Mouse (Mus musculus) urinary bladder, postnatal 36 days (tissue): Measurements from ENCODE around the gene Colec11.

Source experiments
- DNase-seq, 2 experiments: peaks; one replicate each; pipeline ENCODE4 v3.0.0; 2022; ENCODE audit warnings: low spot score in 2 of 2, mixed read lengths in 1 of 2

The Colec11 gene

DNA sequence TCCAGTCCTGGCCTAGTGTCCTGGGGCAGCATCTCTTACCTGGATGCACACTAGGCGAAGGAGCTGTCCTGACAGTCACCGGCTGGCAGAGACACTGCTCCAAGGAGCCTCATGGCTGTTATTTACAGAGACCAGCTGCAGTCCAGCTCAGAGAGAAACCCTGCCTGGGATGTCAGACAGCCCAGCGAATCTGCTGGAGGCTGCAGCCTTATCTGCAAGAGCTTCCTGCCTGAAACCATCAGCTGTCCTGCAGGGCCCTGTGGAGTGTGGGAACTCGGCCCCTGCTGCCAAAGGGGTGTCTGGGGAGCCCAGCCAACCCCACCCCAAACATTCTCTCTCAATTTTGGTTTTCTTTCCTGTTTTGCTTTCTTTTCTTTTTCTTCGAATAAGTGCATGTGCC is at the start of gene Colec11:
Gene Colec11 (minus strand): TSS at position 183 of the 400 bp plus-strand sequence.
- DNase-seq: no peak

DNA sequence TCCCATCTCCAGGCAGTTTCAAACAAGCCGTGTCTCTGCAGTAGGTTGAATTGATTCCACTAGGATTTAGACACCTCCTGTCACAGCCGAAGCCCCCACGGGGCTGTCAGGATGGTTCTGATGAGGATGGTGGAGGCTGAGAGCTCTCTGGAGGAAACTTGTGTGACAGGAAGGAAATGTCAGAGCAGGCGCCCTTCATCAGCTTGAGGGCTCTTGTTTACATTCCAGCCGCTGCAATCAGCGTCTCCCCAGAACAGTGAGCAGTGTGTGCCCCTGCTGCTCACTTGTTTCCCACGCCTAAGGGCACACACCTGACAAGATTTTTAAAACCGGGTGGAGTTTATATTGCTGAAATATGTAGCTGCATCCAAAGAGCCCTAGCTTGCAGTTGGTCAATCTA is 44.1 kb upstream of the Colec11 start:
- DNase-seq: no peak

DNA sequence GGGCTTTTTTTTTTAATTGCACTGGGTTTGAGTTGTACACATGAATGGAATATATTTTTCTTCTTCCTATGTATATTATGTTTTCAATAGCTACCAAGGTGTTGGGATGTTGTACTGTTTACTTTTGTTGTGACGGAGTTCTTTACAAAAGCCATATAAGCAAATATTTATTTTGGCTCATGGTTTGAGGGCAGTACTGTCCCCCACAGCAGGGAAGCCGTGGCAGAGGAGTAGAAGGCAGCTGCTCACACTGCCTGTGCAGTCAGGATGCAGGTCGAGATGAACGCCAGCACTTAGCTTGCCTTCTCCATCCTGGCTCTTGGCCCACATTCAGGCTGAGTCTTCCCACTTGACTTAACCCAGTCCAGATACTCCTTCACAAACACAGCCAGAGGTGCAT is 43.6 kb upstream of the Colec11 start:
- DNase-seq: no peak

DNA sequence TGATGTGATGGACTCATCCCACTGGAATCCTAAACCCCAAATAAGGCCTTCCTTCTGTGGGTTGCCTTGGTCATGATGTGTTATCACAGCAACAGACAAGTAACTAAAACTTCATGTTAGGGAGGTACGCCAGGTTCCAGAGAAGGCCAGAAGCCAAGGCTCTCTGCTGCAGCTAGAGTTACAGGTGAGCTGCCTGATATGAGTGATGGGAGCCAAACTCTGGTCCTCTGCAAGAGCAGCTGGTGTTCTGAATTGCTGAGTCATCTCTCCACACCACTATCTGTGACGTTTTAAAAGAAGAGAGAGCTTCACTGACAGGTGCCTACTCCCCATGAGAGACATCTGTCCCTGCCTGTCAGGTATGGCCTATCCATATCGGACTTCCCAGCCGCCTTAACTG is 39.5 kb upstream of the Colec11 start:
- DNase-seq: no peak

- peak; percentile 88 to 90 for DNase-seq
Observed at GRCm38 (mm10) chr12:28649141-28650110, 26.2 kb upstream of the Colec11 start, which contains the start of gene Rnaseh1. Rnaseh1 (plus strand) TSS chr12:28649602.

DNA sequence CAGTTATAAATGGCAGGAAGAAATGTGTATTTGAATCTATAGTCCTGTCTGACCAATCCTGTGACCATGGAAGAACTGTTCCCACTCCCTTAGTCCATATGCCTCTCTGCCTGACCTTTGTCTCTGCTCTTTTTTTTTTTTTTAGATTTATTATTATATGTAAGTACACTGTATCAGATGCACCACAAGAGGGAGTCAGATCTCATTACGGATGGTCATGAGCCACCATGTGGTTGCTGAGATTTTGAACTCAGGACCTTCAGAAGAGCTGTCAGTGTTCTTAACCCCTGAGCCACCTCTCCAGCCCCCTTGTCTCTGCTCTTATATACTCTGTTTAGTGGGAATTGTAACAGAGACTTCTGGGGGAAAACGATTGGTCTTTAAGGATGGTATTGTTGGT is 15.6 kb upstream of the Colec11 start:
- DNase-seq: no peak

DNA sequence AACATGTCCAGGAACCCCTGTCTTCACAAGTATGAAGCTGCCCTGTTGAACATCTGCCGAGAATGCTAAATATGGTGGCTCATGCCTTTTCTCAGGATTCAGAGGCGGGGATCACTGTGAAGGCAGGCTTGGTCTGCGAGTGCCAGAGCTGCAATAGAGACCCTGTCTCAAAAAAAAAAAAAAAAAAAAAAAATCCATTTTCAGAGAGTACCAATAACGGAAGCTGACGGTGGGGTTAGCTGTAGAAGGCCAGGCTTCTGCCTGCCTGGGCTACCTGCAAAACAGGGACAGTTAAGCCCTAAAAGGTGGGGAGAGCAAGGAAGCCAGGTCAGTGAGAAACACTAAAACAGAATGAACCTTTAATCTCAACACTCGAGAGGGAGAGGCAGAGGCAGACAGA is 13.4 kb upstream of the Colec11 start:
- no peak for DNase-seq

- peak; percentile 92 to 93 for DNase-seq
Observed at GRCm38 (mm10) chr12:28635535-28636476, 12.6 kb upstream of the Colec11 start, which contains the start of gene Rps7. Rps7 (minus strand) TSS chr12:28635953.

- no peak for DNase-seq
Observed at GRCm38 (mm10) chr12:28635058-28635534, 11.9 kb upstream of the Colec11 start.

DNA sequence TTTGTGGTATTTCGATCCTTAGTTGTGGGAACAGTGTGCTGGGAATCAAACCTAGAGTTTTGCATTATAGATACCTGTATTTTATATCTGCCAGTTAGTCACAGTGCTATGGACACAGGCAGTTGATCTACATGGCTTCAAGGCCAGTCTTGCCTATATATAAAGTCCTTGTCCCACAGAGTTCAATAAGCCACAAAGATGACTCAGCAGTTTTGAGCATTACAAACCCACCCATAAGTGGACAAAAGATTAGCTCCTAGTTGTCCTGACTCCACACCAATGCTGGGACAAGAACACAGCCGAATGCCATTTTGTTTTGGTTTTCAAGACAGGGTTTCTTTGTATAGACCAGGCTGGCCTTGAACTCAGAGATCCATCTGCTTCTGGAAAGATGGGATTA is 5.3 kb upstream of the Colec11 start:
- no peak for DNase-seq

- DNase-seq: no peak
Observed at GRCm38 (mm10) chr12:28627092-28627491, 3.9 kb upstream of the Colec11 start.

- no peak for DNase-seq
Observed at GRCm38 (mm10) chr12:28625407-28625806, 2.2 kb upstream of the Colec11 start.

DNA sequence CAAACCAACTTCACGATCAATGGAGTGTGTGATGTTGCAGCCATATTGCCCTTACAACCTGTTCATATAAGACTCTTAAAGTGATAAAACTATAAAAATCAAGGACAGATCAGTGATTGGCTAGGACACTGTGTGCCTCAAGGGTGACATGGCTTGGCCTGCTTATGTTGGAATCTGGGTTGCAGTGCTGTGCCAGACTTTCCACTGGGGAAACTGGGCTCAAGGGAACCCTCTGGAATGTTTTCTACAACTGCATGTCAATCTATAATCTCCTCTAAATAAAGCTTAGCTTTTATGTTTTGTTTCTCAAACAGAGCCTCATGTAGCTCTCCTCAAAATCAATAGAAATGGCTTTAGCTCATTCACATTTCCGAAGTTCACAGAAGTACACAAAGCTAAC is 1.1 kb upstream of the Colec11 start:
- DNase-seq: no peak

GRCm38 (mm10) chr12:28622641-28623040 is 536 bp downstream of the Colec11 start:
- no peak for DNase-seq

DNA sequence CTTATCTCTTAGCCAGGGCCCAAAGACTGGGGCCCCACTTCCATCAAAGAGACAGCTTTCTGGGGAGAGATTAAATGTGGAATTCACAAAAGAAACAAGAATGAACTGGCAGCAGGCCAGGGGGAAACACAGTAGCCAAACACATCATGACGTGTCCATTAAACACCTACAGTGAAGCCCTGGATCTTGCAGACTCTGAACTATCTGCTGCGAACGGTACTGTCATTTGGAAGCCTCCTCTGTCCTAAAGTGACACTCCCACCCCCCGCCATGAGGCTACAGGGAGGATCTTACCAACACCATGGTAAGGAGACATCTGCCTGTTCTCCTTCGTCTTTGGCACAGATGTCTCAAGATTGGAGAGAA is 1.0 kb downstream of the Colec11 start:
- DNase-seq: no peak

DNA sequence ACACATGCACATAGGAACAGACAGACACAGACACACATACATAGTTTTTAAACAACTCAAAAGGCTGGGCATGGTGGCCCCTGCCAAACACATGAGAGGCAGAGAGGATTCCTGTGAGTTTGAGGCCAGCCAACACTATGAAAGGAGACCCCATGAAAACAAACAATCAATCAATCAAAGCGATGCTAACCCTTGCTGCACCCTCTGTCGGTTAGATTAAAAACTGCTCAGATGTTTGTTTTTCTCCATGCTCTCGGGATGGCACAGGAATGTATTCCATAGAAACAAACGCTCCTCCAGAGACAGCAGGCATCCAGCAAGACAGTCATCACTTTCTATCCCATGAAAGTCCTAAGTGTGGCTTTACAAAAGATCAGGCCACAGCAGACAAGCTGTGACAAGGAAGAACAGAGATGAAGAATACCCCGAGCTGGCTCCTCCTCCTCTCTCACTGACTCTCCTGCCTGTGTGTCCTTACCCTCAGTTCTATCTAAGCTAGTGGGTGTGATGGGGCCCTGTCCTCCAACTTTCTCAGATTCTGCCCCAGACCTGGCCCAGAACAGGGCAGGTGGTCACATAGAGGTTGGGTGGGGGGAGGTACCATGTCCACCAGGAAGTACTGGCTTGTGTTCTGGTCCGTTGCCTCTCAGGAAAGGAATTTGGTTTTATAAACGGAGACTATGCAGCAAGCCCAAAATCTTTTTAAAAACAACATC is 1.6 kb downstream of the Colec11 start:
- DNase-seq: no peak

DNA sequence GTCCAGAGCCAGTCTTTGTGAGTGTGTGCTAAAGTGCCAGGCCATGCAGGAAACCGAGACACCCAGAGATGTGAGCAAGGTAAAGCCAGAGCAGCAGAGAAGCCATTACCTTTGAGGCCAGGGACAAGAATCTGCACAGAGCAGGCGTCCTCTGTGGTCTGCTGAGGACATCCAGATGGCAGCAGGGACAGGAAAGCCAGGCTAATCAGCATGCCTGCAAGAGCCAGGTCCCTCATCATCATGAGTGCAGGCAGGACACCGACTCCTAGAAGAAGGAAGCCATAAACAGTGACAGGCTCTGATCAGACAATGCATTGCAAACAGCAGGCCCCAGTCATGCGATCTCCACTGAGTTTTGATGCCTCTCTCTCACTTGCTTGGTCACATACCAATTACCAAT is 5.9 kb downstream of the Colec11 start:
- DNase-seq: no peak

GRCm38 (mm10) chr12:28614401-28614800 is 8.8 kb downstream of the Colec11 start:
- no peak for DNase-seq

- no peak for DNase-seq
Observed at GRCm38 (mm10) chr12:28612391-28612790, 10.8 kb downstream of the Colec11 start.

- DNase-seq: no peak
Observed at GRCm38 (mm10) chr12:28607546-28608305, 15.5 kb downstream of the Colec11 start.

- no peak for DNase-seq
Observed at GRCm38 (mm10) chr12:28603494-28603893, 19.7 kb downstream of the Colec11 start.
